In genomic region chr11:67489647-67490175, GRCm38 (mm10) we compare ENCODE assay signal across 21 mouse cellular contexts. TPM values are rescaled to one million over a fixed set of nuclear protein-coding genes. Genes with fewer than 3 reads are reported as not detected.
DNase-seq lines count a peak whose midpoint lies in the region; ATAC-seq lines count a peak whose summit lies in the region.
"Had no signal": no experiment of that assay in that cellular context is flagged by ENCODE, and none has a peak within 500 bp of the region (broad histone marks: within the 10 kb centered on the region; RNA-seq: fewer than 3 reads in every experiment).

No protein-coding gene starts in this region.

- intact Hi-C loops in heart, postnatal 36 days (cut with DNase I), result no loop called here

- no peaks in the 10 kb centered on the region for H3K36me3 ChIP-seq in forebrain, embryonic 11.5 days (ENCODE audit: control insufficient read depth, insufficient read depth, low read length)
- H3K36me3 ChIP-seq: embryonic facial prominence, embryonic 13.5 days; heart, embryonic 10.5 days; hindbrain, embryonic 13.5 days had no signal

- no peak overlapping the region for H3K4me3 ChIP-seq in forebrain, embryonic 11.5 days (ENCODE audit: low read depth, low read length)
- H3K4me3 ChIP-seq: embryonic facial prominence, embryonic 13.5 days; forebrain, embryonic 13.5 days; heart, embryonic 10.5 days; hindbrain, embryonic 13.5 days had no signal

- no peak for ATAC-seq in forebrain, embryonic 11.5 days (replicated peaks; ENCODE audit: low FRiP score)
- ATAC-seq: forebrain, embryonic 13.5 days; forebrain, postnatal 0 days; hindbrain, postnatal 0 days; Patski had no signal

- DNase-seq in cerebellum, postnatal 10 days, result peak; percentile 31 to 49
- DNase-seq in cerebellum, adult 8-10 months, result no peak
- DNase-seq in heart, adult 8-10 months (ENCODE audit: low spot score), result peak; percentile 13
- DNase-seq in heart, postnatal 36 days, result no peak
- peak; percentile 9 for DNase-seq in R1 (ENCODE audit: low read depth, low spot score)
- DNase-seq in adrenal gland, postnatal 10 days, result peak; percentile 49
- no peak for DNase-seq in forebrain, embryonic 11.5 days (ENCODE audit: low spot score)
- no peak for DNase-seq in B cell, adult 2 months
- DNase-seq: cerebellum, adult 18-20 months; cerebellum, postnatal 14 days; forebrain, postnatal 0 days; heart, adult 11 months; kidney, adult 11 months; kidney, adult 9 months had no signal

- H3K4me1 ChIP-seq in forebrain, embryonic 11.5 days (replicated peaks; ENCODE audit: control insufficient read depth, insufficient read depth, low read length), result no peaks in the 10 kb centered on the region
- H3K4me1 ChIP-seq: forebrain, embryonic 13.5 days; hindbrain, embryonic 13.5 days had no signal

- WGBS in forebrain, embryonic 11.5 days, result 78% methylated on average over 10 of the region's 10 CpGs

- no peak overlapping the region for H3K9ac ChIP-seq in forebrain, embryonic 11.5 days (ENCODE audit: low read length)
- H3K9ac ChIP-seq: embryonic facial prominence, embryonic 13.5 days; forebrain, embryonic 13.5 days; forebrain, postnatal 0 days; hindbrain, embryonic 13.5 days had no signal

- H3K27me3 ChIP-seq in forebrain, embryonic 11.5 days (ENCODE audit: control insufficient read depth, insufficient read depth, low read length), result no peaks in the 10 kb centered on the region
- H3K27me3 ChIP-seq: CH12.LX; embryonic facial prominence, embryonic 13.5 days; forebrain, embryonic 13.5 days; hindbrain, embryonic 13.5 days had no signal

- H3K4me2 ChIP-seq in forebrain, embryonic 11.5 days (ENCODE audit: low read depth, low read length, severe bottlenecking), result no peak overlapping the region
- H3K4me2 ChIP-seq: embryonic facial prominence, embryonic 13.5 days; forebrain, embryonic 13.5 days; hindbrain, embryonic 13.5 days had no signal

- no peaks in the 10 kb centered on the region for H3K9me3 ChIP-seq in forebrain, embryonic 11.5 days (ENCODE audit: control insufficient read depth, low read length)
- H3K9me3 ChIP-seq: embryonic facial prominence, embryonic 13.5 days; forebrain, embryonic 13.5 days; heart, embryonic 10.5 days; hindbrain, embryonic 13.5 days had no signal

- no peak overlapping the region for H3K27ac ChIP-seq in forebrain, embryonic 11.5 days (ENCODE audit: low read depth, low read length)
- H3K27ac ChIP-seq: embryonic facial prominence, embryonic 13.5 days; forebrain, embryonic 13.5 days; heart, embryonic 10.5 days; hindbrain, embryonic 13.5 days; hindbrain, postnatal 0 days had no signal

RNA-seq across cellular contexts. Expression of gene Gas7, which starts 34.5 kb away (rescaled TPM):
- 10 to 100 TPM in 1 of 4 experiments, 1 to 10 TPM in 3; 7.8 to 10.3 (median 8.3) TPM for total RNA-seq in heart, adult 8-10 months (2022)
- total RNA-seq in heart, postnatal 36 days (2021), result 10 to 100 TPM; 10.2 to 10.3 TPM
- 10 to 100 TPM; 22.5 to 25.8 TPM for total RNA-seq in adrenal gland, postnatal 10 days (2021)
- 3.4 and 3.6 TPM in 2 replicates for polyA plus RNA-seq in forebrain, embryonic 11.5 days (2014; fragmentation: Nextera tagmentation; extraction: Ambion mirVana)

Comparison
In these comparisons a context has a peak if more than half of its experiments do, and no peak if none do; other contexts are left out.
1. DNase-seq: peak in cerebellum, postnatal 10 days (2 of 2), heart, adult 8-10 months (single experiment), R1 (single experiment) and adrenal gland, postnatal 10 days (single experiment); none in cerebellum, adult 8-10 months (single experiment), heart, postnatal 36 days (0 of 2), forebrain, embryonic 11.5 days (single experiment) and B cell, adult 2 months (0 of 2).